Mouse (Mus musculus): ENCODE measurements around the gene Slc25a29.

The Slc25a29 gene

DNA sequence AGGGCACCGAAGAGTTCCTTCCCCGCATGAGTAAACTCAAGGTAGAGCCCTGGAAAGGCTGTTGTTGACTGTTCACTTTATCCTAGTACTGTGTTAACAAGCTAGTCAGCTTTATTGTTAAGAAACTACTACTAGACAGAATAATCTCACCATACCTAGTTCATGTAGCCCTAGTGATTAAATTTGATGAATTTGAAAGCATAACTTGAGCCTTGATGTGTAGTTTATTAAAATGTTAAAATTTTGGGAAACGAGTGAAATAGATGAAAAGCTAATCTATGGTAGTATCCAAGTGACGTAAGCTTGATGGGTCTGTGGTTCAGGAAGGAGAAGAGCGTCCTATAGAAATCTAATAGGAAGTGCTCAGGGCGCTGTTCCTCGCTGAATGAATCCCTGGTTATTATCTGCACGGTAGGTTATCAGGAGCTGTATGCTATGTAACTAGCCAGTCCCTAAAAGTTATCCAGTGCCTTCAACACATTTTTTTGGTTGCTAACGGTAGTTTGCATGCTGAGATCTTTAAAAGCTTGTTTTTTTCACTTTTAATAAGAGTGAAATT lies 40.6 kb downstream of the Slc25a29 start:
- peak; percentile 19 for DNase-seq (ENCODE audit: low spot score)

DNA sequence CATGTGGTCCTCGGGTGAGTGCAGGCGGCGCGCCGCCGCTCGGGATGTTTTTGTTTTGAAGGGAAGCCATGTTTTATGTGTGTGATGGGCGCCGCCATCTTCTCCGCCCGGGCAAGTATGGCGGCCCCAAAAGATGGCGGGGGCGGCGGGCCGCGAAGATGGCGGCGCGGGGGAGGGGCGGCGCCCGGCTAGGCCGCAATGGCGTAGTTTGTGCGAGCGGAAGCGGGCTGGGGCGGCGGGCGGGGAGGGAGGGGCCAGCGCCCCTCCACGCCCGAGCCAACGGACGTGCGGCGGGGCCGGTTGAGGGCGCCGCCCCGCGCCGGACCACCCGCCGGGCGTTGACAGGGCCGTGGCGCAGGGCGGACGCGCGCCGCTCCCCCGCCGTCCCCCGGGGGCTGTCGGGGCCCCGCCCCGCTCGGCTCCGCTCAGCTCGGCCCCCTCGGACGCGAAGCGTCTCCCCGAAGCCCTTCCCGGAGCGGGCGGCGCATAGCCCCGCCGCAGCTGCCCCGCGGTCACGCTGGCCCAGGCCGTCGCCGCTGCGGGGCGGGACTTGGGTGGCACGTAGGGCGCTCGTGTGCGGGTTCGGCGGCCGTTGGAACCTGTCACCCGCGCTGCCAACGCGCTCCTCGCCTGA lies 41.5 kb downstream of the Slc25a29 start:
- peak; percentile 87 for DNase-seq (ENCODE audit: low spot score)

GRCm38 (mm10) chr12:108793453-108793941 lies 42.2 kb downstream of the Slc25a29 start:
- peak; percentile 4 for DNase-seq (ENCODE audit: low spot score)

DNA sequence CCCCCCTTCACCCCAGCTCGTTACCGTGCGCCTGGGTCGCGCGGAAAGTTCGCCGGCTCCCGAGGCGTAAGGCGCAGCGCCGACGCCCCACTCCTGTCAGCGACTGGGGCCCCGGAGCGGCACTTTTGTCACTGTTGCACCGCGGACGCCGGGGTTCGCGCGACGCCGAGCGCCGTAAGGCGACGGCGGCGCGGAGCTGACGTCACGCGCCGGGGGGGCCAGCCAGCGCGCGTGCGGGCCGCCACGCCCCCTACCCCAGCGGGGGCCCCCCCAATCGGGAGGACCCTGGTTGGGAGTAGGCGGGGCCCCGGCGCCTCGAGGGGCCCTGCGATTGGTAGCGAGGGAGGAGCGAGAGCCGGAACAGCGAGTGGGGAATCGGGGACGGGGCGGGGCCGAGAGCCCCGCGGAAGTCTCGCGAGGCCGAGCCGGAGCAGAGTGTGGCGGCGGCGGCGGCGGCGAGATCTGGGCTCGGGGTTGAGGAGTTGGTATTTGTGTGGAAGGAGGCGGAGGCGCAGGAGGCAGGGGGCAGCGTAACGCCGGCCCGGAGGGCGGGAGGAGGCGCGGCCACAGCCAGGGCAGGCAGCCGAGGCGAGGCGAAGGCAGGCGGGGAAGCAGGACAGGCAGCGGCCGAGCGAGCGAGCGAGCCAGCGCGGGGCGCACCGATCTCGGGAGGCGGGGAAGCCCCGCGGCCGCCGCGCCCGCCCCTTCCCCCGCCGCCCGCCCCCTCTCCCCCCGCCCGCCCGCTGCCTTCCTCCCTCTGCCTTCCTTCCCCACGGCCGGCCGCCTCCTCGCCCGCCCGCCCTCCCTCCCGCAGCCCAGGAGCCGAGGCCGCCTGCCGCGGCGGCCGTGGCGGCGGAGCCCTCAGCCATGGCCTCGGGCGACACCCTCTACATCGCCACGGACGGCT lies 42.9 kb downstream of the Slc25a29 start, which contains the start of gene Yy1:
Yy1 (plus strand) TSS at position 428 of the 907 bp plus-strand sequence.
- DNase-seq (ENCODE audit: low spot score): peak; percentile 98

DNA sequence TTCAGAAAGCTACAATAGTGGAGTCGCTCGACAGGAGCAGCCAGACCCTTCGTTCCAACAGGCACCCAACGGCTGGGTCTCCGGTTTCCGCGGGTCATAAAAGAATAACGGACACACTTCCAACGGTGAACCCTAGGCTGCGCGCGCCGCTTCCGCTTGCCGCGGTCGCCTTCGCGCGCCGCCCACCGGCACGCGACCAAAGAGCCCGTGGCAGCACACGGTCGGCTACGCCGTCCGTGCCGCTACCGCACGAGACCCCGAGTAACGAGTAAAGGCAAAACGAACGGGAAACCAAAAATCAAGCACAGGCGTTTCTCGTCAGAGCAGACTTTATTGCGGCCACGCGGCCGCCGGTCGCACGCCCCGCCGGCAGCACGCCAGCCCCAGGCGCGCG lies 43.5 kb downstream of the Slc25a29 start:
- peak; percentile 88 for DNase-seq (ENCODE audit: low spot score)

- no peak for DNase-seq (ENCODE audit: low spot score)
Measured at GRCm38 (mm10) chr12:108787329-108787728, 48.4 kb downstream of the Slc25a29 start.

DNA sequence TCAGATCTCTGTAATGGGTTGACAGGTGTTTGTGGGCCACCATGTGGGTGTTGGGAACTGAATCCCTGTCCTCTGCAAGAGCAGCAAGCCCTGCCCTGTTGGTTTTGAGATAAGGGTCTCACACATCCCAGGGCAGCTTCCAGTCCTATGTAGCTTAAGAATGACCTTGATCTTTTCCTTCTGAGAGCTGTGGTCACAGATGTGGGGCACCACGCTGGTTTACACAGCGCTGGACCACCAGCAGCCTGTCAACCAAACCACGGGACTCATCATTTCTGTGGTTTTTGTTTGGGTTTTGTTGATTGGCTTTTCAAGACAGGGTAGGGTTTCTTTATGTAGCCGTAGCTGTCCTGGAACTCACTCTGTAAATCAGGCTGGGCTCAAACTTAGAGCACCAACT lies 50.5 kb downstream of the Slc25a29 start:
- DNase-seq (ENCODE audit: low spot score): no peak

DNA sequence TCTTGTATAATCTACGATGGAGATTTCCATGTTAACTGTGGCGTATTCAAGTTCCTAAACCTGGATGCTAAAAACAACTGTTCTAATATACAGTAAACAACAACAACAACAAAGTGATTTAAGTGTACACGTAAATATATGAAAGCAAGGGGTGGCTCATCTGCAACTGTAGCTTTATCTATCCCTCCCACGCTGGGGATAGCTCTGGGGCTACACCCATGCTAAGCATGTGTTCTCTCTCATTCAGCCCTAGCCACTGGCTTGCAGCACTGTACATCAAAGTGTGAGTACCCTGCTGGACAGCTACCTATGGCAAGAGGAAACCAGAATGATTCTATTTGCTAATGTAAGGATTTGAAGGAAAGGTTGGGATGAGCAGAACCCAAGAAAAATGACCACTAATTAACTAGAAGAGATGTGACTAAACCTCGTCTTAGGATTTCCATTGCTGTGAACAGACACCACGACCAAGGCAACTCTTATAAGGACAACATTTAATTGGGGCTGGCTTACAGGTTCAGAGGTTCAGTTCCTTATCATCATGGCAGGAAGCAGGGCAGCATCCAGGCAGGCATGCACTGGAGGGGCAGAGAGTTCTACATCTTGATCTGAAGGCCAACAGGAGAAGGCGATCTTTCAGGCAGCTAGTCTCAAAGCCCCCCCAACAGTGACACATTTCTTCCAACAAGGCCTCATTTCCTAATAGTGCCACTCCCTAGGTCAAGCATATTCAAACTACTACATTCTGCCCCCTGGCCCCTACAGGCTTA lies 55.4 kb downstream of the Slc25a29 start:
- DNase-seq (ENCODE audit: low spot score): no peak

All from embryo, embryonic 10.5 days (tissue).